Mouse (Mus musculus): ENCODE measurements around the gene Usp33. TPM values are rescaled to one million over a fixed set of nuclear protein-coding genes. Genes with fewer than 3 reads are reported as not detected.

The Usp33 gene
- polyA plus RNA-seq (2015; fragmentation: Nextera tagmentation; extraction: Ambion mirVana) = 57.6 and 58.4 TPM in 2 replicates

DNA sequence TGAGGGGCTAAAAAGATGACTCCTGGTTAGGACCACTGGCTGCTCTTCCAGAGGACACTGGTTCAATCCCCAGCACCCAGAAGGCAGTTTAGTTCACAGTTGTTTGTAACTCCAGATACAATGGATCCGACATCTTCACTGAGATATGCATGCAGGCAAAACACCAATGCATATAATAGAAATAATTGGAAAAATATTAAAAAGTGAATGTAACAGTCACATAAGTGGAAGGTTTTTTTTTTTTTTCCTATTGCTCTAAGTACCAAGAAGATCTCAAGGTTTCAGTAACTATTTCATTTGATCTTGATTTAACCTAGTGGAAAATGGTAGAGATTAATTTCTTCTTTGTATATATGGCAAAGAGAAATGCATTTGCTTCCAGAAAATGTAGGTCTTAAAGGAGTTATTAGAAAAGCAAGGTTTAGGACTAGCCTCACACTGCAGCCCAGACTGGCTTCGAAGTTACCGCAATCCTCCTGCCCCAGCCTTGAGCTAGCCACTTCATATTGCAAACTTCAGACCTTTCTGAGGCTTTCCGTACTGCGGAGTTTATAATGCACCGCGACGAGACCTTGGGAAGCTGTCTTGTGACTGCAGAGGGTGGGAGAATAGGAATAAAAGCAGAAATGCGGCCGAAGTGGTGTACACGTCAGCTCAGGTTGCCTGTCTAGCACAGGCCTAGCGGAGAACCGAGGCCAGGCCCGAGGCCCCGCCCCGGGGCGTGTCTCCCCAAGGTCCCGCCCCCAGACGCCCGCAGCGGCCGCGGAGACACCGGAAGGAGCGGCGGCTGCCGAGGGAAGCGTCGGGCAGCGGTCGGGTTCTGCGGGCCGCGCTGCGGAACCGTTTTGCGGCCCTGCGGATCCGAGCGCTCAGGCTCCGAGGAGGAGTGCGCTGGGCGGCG is at the start of gene Usp33:
Usp33 (plus strand) TSS at position 747 of the 901 bp plus-strand sequence.
- WGBS = 7% methylated on average over 40 of the region's 44 CpGs
- H3K4me3 ChIP-seq (ENCODE audit: low read length) = peak within 1 kb of the TSS; percentile 81
- H3K27me3 ChIP-seq (ENCODE audit: control insufficient read depth, insufficient read depth, low read depth, low read length) = no peaks in the 10 kb centered on the region
- H3K9me3 ChIP-seq (ENCODE audit: control insufficient read depth, low read length) = no peaks in the 10 kb centered on the region
- peak within 1 kb of the TSS; percentile 74 for H3K27ac ChIP-seq (ENCODE audit: low read length)
- H3K4me2 ChIP-seq (ENCODE audit: low read depth, low read length) = peak within 1 kb of the TSS; percentile 65
- ATAC-seq (ENCODE audit: low read depth) = peak; percentile 98
- peak within 1 kb of the TSS; percentile 86 for H3K9ac ChIP-seq (ENCODE audit: low read length)
- peaks cover 14% of the 10 kb centered on the region for H3K4me1 ChIP-seq (replicated peaks; ENCODE audit: control insufficient read depth, insufficient read depth, low read length)
- H3K36me3 ChIP-seq (ENCODE audit: control insufficient read depth, insufficient read depth, low read length) = no peaks in the 10 kb centered on the region

DNA sequence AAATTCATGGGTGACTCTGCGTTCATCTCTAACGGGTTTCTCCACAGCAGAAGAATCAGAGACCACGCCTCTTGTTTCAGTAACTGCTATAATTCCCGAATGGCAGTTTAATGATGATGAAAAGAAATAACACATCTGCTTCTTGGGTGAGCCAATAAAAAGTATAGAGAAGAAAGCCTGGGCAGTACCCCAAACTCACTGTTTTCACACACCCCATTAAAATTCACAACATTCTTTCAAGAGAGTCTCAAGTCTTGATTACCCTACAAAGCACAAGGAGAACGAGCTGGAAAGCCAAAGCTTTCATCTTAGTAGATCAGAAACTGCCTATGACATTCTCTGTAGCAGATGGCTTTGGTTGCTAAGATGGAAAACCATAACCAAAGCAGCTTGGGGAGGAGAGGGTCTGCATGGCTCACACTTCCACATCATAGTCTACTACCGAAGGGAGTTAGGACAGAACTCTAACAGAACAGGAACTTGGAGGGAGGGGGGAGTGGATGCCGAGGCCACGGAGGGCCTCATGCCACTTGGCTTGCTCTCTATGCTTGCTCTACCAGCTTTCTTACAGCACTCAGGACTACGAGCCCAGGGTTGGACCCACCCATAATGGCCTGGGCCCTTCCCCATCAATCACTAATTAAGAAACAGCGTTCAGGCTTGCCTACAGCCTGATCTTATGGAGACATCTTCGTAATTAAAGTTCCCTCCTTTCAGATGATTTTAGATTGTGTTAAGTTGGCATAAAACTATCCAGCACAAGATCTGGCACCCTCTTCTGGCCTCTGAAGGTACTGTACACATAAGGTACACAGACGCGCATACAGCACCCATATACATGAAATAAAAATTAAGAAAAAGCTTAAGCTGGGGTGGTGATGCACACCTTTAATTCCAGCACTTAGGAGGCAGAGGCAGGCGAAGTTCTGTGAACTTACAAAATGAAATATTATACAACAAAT is 45.6 kb upstream of the Usp33 start:
- 63% methylated on average over 14 of the region's 14 CpGs for WGBS
- no peak overlapping the region for H3K4me2 ChIP-seq (ENCODE audit: low read depth, low read length)
- peak; percentile 87 for ATAC-seq (ENCODE audit: low read depth)
- no peak overlapping the region for H3K4me3 ChIP-seq (ENCODE audit: low read length)
- peaks cover 6% of the 10 kb centered on the region for H3K36me3 ChIP-seq (ENCODE audit: control insufficient read depth, insufficient read depth, low read length)
- no peaks in the 10 kb centered on the region for H3K27me3 ChIP-seq (ENCODE audit: control insufficient read depth, insufficient read depth, low read depth, low read length)
- H3K9me3 ChIP-seq (ENCODE audit: control insufficient read depth, low read length) = no peaks in the 10 kb centered on the region
- peaks cover 14% of the 10 kb centered on the region for H3K4me1 ChIP-seq (replicated peaks; ENCODE audit: control insufficient read depth, insufficient read depth, low read length)
- H3K27ac ChIP-seq (ENCODE audit: low read length) = peak overlapping the region; percentile 96
- H3K9ac ChIP-seq (ENCODE audit: low read length) = no peak overlapping the region

DNA sequence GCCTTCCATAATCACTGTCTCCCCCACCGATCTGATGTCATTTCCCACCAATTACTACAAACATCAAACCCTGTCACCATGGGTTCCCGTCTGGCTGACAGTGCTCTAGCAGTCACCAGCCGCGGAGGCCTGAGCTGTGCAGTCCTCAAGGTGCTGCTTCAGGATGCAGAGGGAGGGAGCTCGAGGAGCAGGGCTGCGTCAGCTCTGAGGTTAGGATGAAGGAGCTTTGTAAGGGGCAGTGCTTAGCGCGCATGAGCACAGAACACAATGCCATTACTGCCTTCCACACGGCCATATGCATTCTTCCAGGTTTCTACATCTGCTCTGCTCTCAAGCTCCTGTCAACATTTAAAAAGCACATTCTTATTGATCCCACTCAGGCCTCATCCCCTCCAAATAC is 43.3 kb upstream of the Usp33 start:
- no peaks in the 10 kb centered on the region for H3K27me3 ChIP-seq (ENCODE audit: control insufficient read depth, insufficient read depth, low read depth, low read length)
- peaks cover 19% of the 10 kb centered on the region for H3K4me1 ChIP-seq (replicated peaks; ENCODE audit: control insufficient read depth, insufficient read depth, low read length)
- H3K27ac ChIP-seq (ENCODE audit: low read length) = peak overlapping the region; percentile 70
- WGBS = 65% methylated on average over 9 of the region's 9 CpGs
- no peak overlapping the region for H3K4me3 ChIP-seq (ENCODE audit: low read length)
- no peaks in the 10 kb centered on the region for H3K9me3 ChIP-seq (ENCODE audit: control insufficient read depth, low read length)
- H3K4me2 ChIP-seq (ENCODE audit: low read depth, low read length) = no peak overlapping the region
- peak overlapping the region; percentile 27; the same call in 1 of the 2 replicates for H3K9ac ChIP-seq (ENCODE audit: low read length)
- no peak for ATAC-seq (ENCODE audit: low read depth)
- H3K36me3 ChIP-seq (ENCODE audit: control insufficient read depth, insufficient read depth, low read length) = peaks cover 3% of the 10 kb centered on the region

DNA sequence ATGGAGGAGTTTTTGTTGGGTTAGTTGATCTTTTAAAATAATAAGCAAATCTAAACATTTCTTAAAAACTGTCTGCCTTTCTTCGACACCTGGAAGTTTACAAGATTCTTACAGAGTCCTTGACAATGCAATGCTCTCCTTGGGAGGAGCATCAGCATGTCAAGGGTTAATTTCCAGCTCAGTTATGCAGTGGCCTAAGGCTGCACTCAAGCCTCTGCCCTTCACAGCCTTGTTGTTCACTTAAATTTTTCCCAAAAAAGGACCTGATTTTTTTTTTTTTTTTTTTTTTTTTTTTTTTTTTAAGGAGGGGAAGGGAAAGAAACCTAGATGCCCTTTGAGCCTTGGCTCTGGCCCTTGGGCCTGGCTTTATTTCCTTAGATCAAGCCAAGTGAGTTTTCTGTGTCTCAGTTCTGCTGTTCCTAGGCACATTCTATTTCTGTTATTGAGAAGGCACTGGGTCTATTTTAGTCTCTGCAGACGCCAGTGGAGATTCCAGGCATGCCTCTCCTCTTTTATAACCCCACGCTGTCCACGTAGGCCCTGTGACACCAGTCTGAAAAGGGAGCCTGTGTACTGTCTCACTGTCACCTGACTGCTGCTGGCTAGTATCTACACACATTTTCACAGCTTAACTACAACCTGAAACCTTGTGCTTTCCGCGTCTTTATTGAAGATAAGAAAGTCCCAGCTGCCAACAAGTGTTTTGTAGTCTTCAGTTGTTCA is 42.0 kb upstream of the Usp33 start:
- no peak overlapping the region for H3K4me2 ChIP-seq (ENCODE audit: low read depth, low read length)
- H3K9me3 ChIP-seq (ENCODE audit: control insufficient read depth, low read length) = no peaks in the 10 kb centered on the region
- H3K9ac ChIP-seq (ENCODE audit: low read length) = no peak overlapping the region
- no peaks in the 10 kb centered on the region for H3K27me3 ChIP-seq (ENCODE audit: control insufficient read depth, insufficient read depth, low read depth, low read length)
- peaks cover 26% of the 10 kb centered on the region for H3K4me1 ChIP-seq (replicated peaks; ENCODE audit: control insufficient read depth, insufficient read depth, low read length)
- no peak for ATAC-seq (ENCODE audit: low read depth)
- H3K4me3 ChIP-seq (ENCODE audit: low read length) = no peak overlapping the region
- H3K36me3 ChIP-seq (ENCODE audit: control insufficient read depth, insufficient read depth, low read length) = peaks cover 3% of the 10 kb centered on the region
- WGBS = 34% methylated on average over 6 of the region's 6 CpGs
- H3K27ac ChIP-seq (ENCODE audit: low read length) = peak overlapping the region; percentile 89

DNA sequence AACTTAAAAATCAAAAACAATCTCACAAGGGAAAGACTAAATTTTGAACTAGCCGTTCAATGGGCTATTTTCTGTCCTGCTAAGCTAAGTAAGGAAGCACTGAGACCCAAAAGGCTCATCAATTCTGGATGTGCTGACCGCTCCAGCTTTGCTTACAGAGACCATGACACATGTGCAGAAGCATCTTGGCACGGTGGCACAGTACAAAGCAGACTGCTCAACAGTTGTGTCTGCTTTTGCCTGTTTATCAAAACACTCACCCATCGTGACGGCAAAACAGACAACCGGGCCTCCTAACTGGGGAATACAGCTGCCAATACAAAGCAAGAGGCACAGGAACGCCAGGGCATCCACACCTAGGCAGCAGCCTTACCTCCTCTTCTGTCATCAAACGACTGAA is 41.2 kb upstream of the Usp33 start:
- Histone ChIP-seq H3K27me3 (ENCODE audit: control insufficient read depth, insufficient read depth, low read depth, low read length) (no peaks in the 10 kb centered on the region), H3K36me3 (ENCODE audit: control insufficient read depth, insufficient read depth, low read length) (peaks cover 3% of the 10 kb centered on the region), H3K4me1 (replicated peaks; ENCODE audit: control insufficient read depth, insufficient read depth, low read length) (peaks cover 32% of the 10 kb centered on the region), H3K27ac (ENCODE audit: low read length) (peak overlapping the region; percentile 89), H3K4me3 (ENCODE audit: low read length) (no peak overlapping the region), H3K9ac (ENCODE audit: low read length) (no peak overlapping the region), H3K9me3 (ENCODE audit: control insufficient read depth, low read length) (no peaks in the 10 kb centered on the region), H3K4me2 (ENCODE audit: low read depth, low read length) (no peak overlapping the region)
- 56% methylated on average over 8 of the region's 8 CpGs for WGBS
- ATAC-seq (ENCODE audit: low read depth) = no peak

DNA sequence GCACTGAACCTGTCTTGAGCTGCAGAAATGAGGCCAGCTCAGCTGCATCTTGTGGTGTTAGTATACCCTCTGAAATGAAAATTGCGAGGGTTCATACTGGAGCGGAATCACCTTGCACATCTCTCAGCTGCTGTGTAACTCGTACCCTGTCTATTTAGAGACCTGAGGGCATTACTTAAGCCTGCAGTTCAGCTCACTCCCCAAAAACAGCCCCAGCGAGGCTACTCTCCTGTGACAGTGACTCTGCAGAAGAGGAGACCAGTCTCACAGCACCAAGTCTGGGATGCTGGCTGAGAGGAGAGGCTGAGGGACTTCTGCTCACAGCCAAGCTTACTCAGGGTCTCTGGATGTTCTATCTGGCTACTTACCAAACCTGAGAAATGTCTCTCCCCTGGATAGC is 40.3 kb upstream of the Usp33 start:
- Histone ChIP-seq H3K4me2 (ENCODE audit: low read depth, low read length) (no peak overlapping the region), H3K27me3 (ENCODE audit: control insufficient read depth, insufficient read depth, low read depth, low read length) (no peaks in the 10 kb centered on the region), H3K9me3 (ENCODE audit: control insufficient read depth, low read length) (no peaks in the 10 kb centered on the region), H3K27ac (ENCODE audit: low read length) (peak overlapping the region; percentile 39), H3K4me3 (ENCODE audit: low read length) (no peak overlapping the region), H3K9ac (ENCODE audit: low read length) (no peak overlapping the region), H3K36me3 (ENCODE audit: control insufficient read depth, insufficient read depth, low read length) (peaks cover 3% of the 10 kb centered on the region), H3K4me1 (replicated peaks; ENCODE audit: control insufficient read depth, insufficient read depth, low read length) (peaks cover 32% of the 10 kb centered on the region)
- ATAC-seq (ENCODE audit: low read depth) = no peak
- WGBS = 91% methylated on average over 4 of the region's 4 CpGs

DNA sequence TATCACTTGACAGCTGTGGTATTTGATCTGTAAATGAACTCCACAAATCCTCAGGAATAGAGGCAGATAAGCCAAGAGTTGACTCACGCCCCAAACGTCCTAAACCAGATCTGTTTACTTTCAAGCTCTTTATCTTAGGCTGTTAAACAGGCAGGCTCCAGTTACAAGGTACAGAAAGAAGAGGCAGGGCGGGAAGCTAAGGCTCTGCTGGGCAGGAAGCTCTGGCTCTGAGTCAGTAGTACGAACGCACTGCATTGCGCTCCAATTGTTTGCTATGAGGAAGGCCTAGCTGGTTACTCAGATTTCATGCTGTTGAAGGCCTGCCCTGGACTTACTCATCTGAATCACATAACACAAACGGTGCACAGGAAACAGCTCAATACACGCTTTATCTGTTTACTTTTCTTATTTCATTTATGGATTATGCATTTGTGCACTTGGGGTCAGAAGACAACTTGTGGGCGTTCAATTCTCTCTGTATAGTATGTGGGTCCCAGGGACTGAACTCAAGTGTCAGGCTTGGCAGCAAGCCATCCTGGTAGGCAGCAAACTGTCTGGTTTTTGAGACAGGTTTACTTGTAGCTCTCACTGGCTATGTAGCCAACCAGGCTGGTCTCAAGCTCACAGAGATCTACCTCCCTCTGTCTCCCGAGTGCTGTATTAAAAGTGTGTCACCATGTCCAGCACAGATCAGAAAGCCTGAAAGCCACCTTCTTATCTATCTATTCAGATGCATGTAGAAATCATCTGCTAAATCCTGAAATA is 37.6 kb upstream of the Usp33 start:
- 0 out of 2 replicates have a peak overlapping the region, but pooled peaks have one; percentile 34 for H3K9ac ChIP-seq (ENCODE audit: low read length)
- 10% methylated on average over 10 of the region's 10 CpGs for WGBS
- peak; percentile 81 for ATAC-seq (ENCODE audit: low read depth)

DNA sequence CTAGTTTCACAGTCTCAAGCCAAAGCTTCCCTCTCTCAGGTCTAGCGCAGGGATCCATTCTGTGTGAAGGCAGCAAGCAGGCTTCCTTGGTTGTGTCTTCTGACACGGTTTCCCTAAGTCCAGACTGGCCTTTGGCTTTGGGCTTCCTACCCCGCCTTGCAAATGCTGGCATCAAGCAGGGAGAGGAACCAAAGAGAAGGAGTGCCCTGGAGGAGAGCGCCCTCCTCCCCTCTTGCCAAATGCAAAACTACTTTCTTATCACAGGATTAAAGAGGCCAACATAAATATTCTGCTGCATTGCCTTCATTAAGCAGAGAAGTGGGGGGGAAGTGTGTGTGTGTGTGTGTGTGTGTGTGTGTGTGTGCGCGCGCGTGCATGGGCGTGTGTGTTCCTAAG is 37.0 kb upstream of the Usp33 start:
- H3K36me3 ChIP-seq (ENCODE audit: control insufficient read depth, insufficient read depth, low read length) = no peaks in the 10 kb centered on the region; the same call in 1 of the 2 replicates
- H3K27ac ChIP-seq (ENCODE audit: low read length) = peak overlapping the region; percentile 86
- no peak overlapping the region for H3K4me2 ChIP-seq (ENCODE audit: low read depth, low read length)
- no peak overlapping the region for H3K4me3 ChIP-seq (ENCODE audit: low read length)
- no peaks in the 10 kb centered on the region for H3K27me3 ChIP-seq (ENCODE audit: control insufficient read depth, insufficient read depth, low read depth, low read length)
- WGBS = 67% methylated on average over 9 of the region's 9 CpGs
- H3K9me3 ChIP-seq (ENCODE audit: control insufficient read depth, low read length) = no peaks in the 10 kb centered on the region
- H3K4me1 ChIP-seq (replicated peaks; ENCODE audit: control insufficient read depth, insufficient read depth, low read length) = peaks cover 22% of the 10 kb centered on the region
- 0 out of 2 replicates have a peak overlapping the region, but pooled peaks have one; percentile 34 for H3K9ac ChIP-seq (ENCODE audit: low read length)
- ATAC-seq (ENCODE audit: low read depth) = peak; percentile 10; the same call in 1 of the 2 replicates

More for the DNA sequence above, 37.6 kb upstream of the Usp33 start:
- Histone ChIP-seq H3K27ac (ENCODE audit: low read length) (peak overlapping the region; percentile 86), H3K27me3 (ENCODE audit: control insufficient read depth, insufficient read depth, low read depth, low read length) (no peaks in the 10 kb centered on the region), H3K4me2 (ENCODE audit: low read depth, low read length) (no peak overlapping the region), H3K9me3 (ENCODE audit: control insufficient read depth, low read length) (no peaks in the 10 kb centered on the region), H3K4me3 (ENCODE audit: low read length) (no peak overlapping the region), H3K36me3 (ENCODE audit: control insufficient read depth, insufficient read depth, low read length) (no peaks in the 10 kb centered on the region; the same call in 1 of the 2 replicates), H3K4me1 (replicated peaks; ENCODE audit: control insufficient read depth, insufficient read depth, low read length) (peaks cover 28% of the 10 kb centered on the region)

All from lung, embryonic 16.5 days (tissue).